15 mouse cellular contexts compared by ENCODE assay signal in genomic region chr4:47807877-47808276, GRCm38 (mm10).
DNase-seq lines count a peak whose midpoint lies in the region; ATAC-seq and TF ChIP-seq lines count a peak whose summit lies in the region.
"Had no signal": no experiment of that assay in that cellular context is flagged by ENCODE, and none has a peak within 500 bp of the region (broad histone marks: within the 10 kb centered on the region; RNA-seq: fewer than 3 reads in every experiment).

No protein-coding gene starts in this region.

- H3K4me3 ChIP-seq in heart, postnatal 0 days (ENCODE audit: low read depth, low read length), result no peak overlapping the region
- no peak overlapping the region for H3K4me3 ChIP-seq in heart, embryonic 11.5 days (ENCODE audit: low read depth, low read length)
- no peak overlapping the region for H3K4me3 ChIP-seq in midbrain, postnatal 0 days (ENCODE audit: low read depth, low read length)
- H3K4me3 ChIP-seq in midbrain, embryonic 10.5 days, result no peak overlapping the region
- no peak overlapping the region for H3K4me3 ChIP-seq in lung, adult 2 months (replicated peaks; ENCODE audit: extremely low read depth, low read depth, low read length)
- H3K4me3 ChIP-seq: forebrain, embryonic 15.5 days; limb, embryonic 15.5 days; midbrain, embryonic 15.5 days had no signal

- H3K36me3 ChIP-seq in heart, postnatal 0 days (replicated peaks; ENCODE audit: control insufficient read depth, insufficient read depth, low read length), result no peaks in the 10 kb centered on the region
- H3K36me3 ChIP-seq in heart, embryonic 11.5 days (ENCODE audit: control insufficient read depth, insufficient read depth, low read length), result no peaks in the 10 kb centered on the region
- no peaks in the 10 kb centered on the region for H3K36me3 ChIP-seq in midbrain, postnatal 0 days (ENCODE audit: insufficient read depth, low read length)
- no peaks in the 10 kb centered on the region for H3K36me3 ChIP-seq in midbrain, embryonic 10.5 days
- H3K36me3 ChIP-seq: forebrain, embryonic 15.5 days; limb, embryonic 15.5 days; midbrain, embryonic 15.5 days had no signal

- TF ChIP-seq EP300 in heart, postnatal 0 days (IDR thresholded peaks at IDR 0.05; ENCODE audit: low read depth), result no peak

- no peak overlapping the region for H3K4me2 ChIP-seq in heart, postnatal 0 days (ENCODE audit: low read depth, low read length)
- no peak overlapping the region for H3K4me2 ChIP-seq in heart, embryonic 11.5 days
- H3K4me2 ChIP-seq in midbrain, postnatal 0 days (ENCODE audit: low read depth, low read length, poor library complexity, severe bottlenecking), result no peak overlapping the region
- H3K4me2 ChIP-seq: forebrain, embryonic 15.5 days; limb, embryonic 15.5 days; midbrain, embryonic 15.5 days had no signal

- no peak for TF ChIP-seq POLR2A in lung, adult 2 months (IDR thresholded peaks at IDR 0.05; ENCODE audit: borderline replicate concordance, extremely low read depth, low read depth, low read length)

- no peaks in the 10 kb centered on the region for H3K4me1 ChIP-seq in heart, postnatal 0 days (ENCODE audit: control insufficient read depth, insufficient read depth)
- H3K4me1 ChIP-seq in heart, embryonic 11.5 days (ENCODE audit: control insufficient read depth, insufficient read depth, low read length), result no peaks in the 10 kb centered on the region
- no peaks in the 10 kb centered on the region for H3K4me1 ChIP-seq in midbrain, postnatal 0 days (ENCODE audit: insufficient read depth, low read length)
- H3K4me1 ChIP-seq in midbrain, embryonic 10.5 days, result peaks cover 5% of the 10 kb centered on the region; the same call in 1 of the 2 replicates
- H3K4me1 ChIP-seq in lung, adult 2 months (ENCODE audit: control insufficient read depth, insufficient read depth, low read length), result no peaks in the 10 kb centered on the region
- H3K4me1 ChIP-seq: forebrain, embryonic 15.5 days; limb, embryonic 15.5 days; midbrain, embryonic 15.5 days had no signal

- ATAC-seq in heart, postnatal 0 days (ENCODE audit: insufficient read depth, low read depth), result no peak
- ATAC-seq in heart, embryonic 11.5 days (replicated peaks; ENCODE audit: insufficient number of reproducible peaks, low FRiP score, low TSS enrichment), result no peak
- no peak for ATAC-seq in midbrain, postnatal 0 days (ENCODE audit: low FRiP score)
- ATAC-seq: forebrain, embryonic 15.5 days; midbrain, embryonic 15.5 days had no signal

- DNase-seq in heart, postnatal 0 days (ENCODE audit: low spot score), result no peak
- peak; percentile 27 for DNase-seq in midbrain, postnatal 0 days (ENCODE audit: low spot score)
- DNase-seq in midbrain, embryonic 10.5 days (ENCODE audit: low spot score), result no peak
- peak; percentile 65 to 70 for DNase-seq in cerebellum, postnatal 10 days
- no peak for DNase-seq in gastrocnemius, postnatal 4 days (ENCODE audit: low spot score in 2 of 2)
- no peak for DNase-seq in lung, adult 2 months
- DNase-seq: adrenal gland, adult 8-10 months; heart, postnatal 36 days; kidney, adult 11 months; lung, postnatal 14 days; thymus, postnatal 25 days had no signal

- no peaks in the 10 kb centered on the region for H3K27me3 ChIP-seq in heart, postnatal 0 days (ENCODE audit: control insufficient read depth, insufficient read depth, low read length)
- H3K27me3 ChIP-seq in heart, embryonic 11.5 days (ENCODE audit: control insufficient read depth, insufficient read depth, low read length), result no peaks in the 10 kb centered on the region
- no peaks in the 10 kb centered on the region for H3K27me3 ChIP-seq in midbrain, postnatal 0 days (ENCODE audit: insufficient read depth, low read length)
- no peaks in the 10 kb centered on the region for H3K27me3 ChIP-seq in midbrain, embryonic 10.5 days (ENCODE audit: low read depth, poor library complexity, severe bottlenecking)
- H3K27me3 ChIP-seq: forebrain, embryonic 15.5 days; limb, embryonic 15.5 days; midbrain, embryonic 15.5 days had no signal

- no peak overlapping the region for H3K27ac ChIP-seq in heart, postnatal 0 days (ENCODE audit: low read depth)
- no peak overlapping the region for H3K27ac ChIP-seq in heart, embryonic 11.5 days (ENCODE audit: low read depth, low read length)
- no peak overlapping the region for H3K27ac ChIP-seq in midbrain, postnatal 0 days (ENCODE audit: low read depth, low read length)
- H3K27ac ChIP-seq in midbrain, embryonic 10.5 days (replicated peaks), result no peak overlapping the region
- H3K27ac ChIP-seq: forebrain, embryonic 15.5 days; limb, embryonic 15.5 days; midbrain, embryonic 15.5 days had no signal

- TF ChIP-seq CTCF in heart, postnatal 0 days (IDR thresholded peaks at IDR 0.05; ENCODE audit: low read depth), result peak; percentile 6; the same call in 1 of the 2 replicates
- TF ChIP-seq CTCF in midbrain, postnatal 0 days (IDR thresholded peaks at IDR 0.05), result peak; percentile 40
- TF ChIP-seq CTCF in lung, adult 2 months (IDR thresholded peaks at IDR 0.05; ENCODE audit: insufficient read depth, low read length), result no peak

- WGBS in heart, postnatal 0 days, result 27% methylated on average over 3 of the region's 3 CpGs
- 23% methylated on average over 3 of the region's 3 CpGs for WGBS in heart, embryonic 11.5 days (ENCODE audit: insufficient replicate concordance)
- WGBS in midbrain, postnatal 0 days, result 19% methylated on average over 3 of the region's 3 CpGs
- WGBS in midbrain, embryonic 10.5 days, result 7% methylated on average over 3 of the region's 3 CpGs
- 22% methylated on average over 3 of the region's 3 CpGs for WGBS in lung, adult 2 months

- no peak overlapping the region for H3K9ac ChIP-seq in heart, postnatal 0 days (replicated peaks; ENCODE audit: low read depth, low read length)
- no peak overlapping the region for H3K9ac ChIP-seq in heart, embryonic 11.5 days (ENCODE audit: low read depth, low read length)
- no peak overlapping the region for H3K9ac ChIP-seq in midbrain, postnatal 0 days (replicated peaks; ENCODE audit: low read length, poor library complexity, severe bottlenecking)
- H3K9ac ChIP-seq: forebrain, embryonic 15.5 days; limb, embryonic 15.5 days; midbrain, embryonic 15.5 days had no signal

- no peaks in the 10 kb centered on the region for H3K9me3 ChIP-seq in heart, postnatal 0 days (replicated peaks; ENCODE audit: control insufficient read depth, low read length)
- H3K9me3 ChIP-seq in heart, embryonic 11.5 days (replicated peaks; ENCODE audit: control insufficient read depth, low read length), result no peaks in the 10 kb centered on the region
- H3K9me3 ChIP-seq in midbrain, postnatal 0 days (ENCODE audit: low read length), result no peaks in the 10 kb centered on the region
- no peaks in the 10 kb centered on the region for H3K9me3 ChIP-seq in midbrain, embryonic 10.5 days (replicated peaks)
- H3K9me3 ChIP-seq: forebrain, embryonic 15.5 days; limb, embryonic 15.5 days; midbrain, embryonic 15.5 days had no signal

Comparison
In these comparisons a context has a peak if more than half of its experiments do, and no peak if none do; other contexts are left out.
1. DNase-seq: peak in midbrain, postnatal 0 days (single experiment) and cerebellum, postnatal 10 days (2 of 2); none in heart, postnatal 0 days (single experiment), midbrain, embryonic 10.5 days (single experiment), gastrocnemius, postnatal 4 days (0 of 2) and lung, adult 2 months (single experiment).